Mouse (Mus musculus) induced T-regulatory cell, adult 2 months (primary cell): ENCODE measurements around the gene Phtf1.

Experiments
- DNase-seq: peaks from one replicate; pipeline ENCODE4 v3.0.0-alpha.2; 2012; ENCODE audit warnings: low read depth

Gene Phtf1

GRCm38 (mm10) chr3:104020101-104020500 lies 52.2 kb downstream of the Phtf1 start:
- DNase-seq = no peak

DNA sequence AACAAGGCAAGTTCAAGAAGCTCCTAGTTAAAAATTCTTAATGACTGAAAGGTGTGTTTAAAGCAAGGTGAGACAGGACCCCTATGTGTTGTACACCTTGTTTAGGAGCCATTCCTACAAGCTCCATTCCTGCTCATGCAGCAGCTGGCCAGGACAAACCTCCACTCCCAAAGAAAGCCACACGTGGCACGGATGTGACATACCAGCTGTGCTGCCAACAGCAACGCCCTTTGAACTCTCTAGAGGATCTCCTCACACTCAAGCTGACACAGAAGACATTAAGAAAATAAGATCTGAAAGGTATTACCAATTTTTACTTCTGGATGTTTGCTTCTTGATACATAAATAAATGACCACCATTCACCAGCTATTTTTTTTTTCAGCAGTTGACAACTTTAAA lies 59.0 kb downstream of the Phtf1 start:
- DNase-seq = no peak

DNA sequence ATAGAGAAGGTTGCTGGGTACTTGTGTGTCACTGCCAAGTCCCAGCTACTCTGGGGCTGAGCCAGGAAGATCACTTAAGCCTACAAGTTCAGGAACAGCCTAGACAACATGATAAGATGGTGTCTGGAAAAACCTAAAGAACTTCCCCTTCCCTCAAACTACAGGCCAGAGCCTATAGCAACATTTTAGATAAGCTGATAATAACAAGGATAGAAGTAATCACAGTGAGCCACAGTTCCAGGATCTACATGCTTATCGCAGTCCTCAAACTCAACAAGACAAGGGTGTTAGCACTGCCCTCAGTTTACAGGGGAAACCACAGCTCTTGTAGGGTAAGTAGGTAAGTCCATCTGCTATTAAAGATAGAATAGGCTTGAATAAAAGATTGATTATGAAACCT lies 64.2 kb downstream of the Phtf1 start:
- DNase-seq = no peak

DNA sequence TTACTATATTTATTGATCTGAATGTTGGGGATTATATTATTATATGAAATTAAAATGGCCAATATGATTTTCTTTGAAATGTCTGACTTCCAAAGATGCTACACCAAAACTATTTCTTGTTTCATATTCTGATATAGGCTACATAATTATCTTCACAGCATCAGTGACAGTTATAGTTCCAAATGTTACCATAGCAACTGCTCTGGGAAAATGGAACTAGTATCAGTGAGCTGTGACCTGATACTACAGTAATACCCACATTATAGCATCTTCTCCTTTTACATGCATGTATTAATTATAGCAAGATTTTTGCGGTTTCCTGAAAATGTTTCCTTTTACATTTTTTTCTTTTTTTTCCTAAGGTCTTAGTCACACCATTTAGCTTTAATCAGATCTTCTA lies 64.8 kb downstream of the Phtf1 start:
- DNase-seq = no peak

DNA sequence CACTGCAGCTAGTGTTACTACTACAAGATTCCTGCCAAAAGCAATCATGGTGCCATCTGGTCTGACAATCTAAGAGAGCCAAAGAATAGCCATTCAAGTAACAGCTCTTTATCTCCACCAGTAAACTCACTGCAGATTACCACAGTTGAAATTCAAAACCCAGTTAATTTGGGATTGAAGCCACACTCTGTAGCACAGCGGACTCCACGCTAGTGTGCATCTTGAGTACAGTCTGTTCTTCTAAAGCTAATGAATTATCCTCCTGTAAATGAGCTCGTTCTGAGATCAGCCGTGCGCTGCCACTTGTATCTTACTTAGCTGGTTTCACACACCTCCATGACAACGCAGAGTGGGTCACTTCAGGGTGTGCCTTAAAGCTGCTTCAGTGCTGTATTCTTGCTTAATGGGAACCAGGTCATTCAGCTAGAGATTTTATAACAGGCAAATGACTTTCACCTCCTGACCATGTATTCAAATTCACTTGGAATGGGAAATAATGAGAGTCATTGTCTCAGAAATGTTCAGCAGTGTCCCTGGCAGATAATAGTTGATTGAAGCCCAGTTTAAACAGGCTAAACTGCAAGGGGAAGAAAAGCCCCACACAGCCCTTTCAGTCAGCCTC lies 91.2 kb downstream of the Phtf1 start:
- no peak for DNase-seq

GRCm38 (mm10) chr3:104069395-104069794 lies 101.5 kb downstream of the Phtf1 start:
- DNase-seq = no peak
